Mouse (Mus musculus): Measurements from ENCODE around the gene Rad50.

DNA sequence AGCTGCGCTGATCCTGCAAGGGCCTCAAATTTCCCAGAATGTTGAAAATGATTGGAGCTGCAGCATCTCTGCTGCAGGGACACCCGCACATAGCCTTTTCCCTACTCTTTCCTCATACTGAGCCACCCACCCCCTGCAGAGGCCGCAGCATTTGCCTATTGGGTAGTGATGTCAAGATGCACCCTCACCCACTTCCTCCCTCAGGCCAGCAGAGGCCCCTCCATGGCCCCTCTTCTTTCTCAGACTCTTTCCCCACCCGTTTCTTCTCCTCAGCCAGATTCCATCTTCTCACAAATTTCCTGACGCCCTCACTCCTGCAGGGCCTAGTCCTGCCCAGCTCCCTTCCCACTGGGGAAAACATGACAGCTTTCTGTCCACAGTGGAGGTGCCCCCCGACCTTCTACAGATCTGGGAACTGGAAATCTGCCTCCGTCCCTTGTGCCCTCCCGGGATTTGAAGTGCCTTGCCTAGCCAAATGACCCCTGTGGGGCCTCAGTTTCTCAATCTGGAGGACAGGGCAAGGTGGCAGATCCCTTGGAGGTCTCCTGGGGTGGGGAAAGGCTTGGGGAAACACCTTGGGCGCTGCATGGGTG lies 71.4 kb downstream of the Rad50 start:
- TF ChIP-seq POLR2A (IDR thresholded peaks at IDR 0.05; ENCODE audit: borderline replicate concordance, extremely low read depth, low read depth, low read length) (no peak), CTCF (IDR thresholded peaks at IDR 0.05; ENCODE audit: insufficient read depth, low read length) (no peak)
